Mouse (Mus musculus): ENCODE data around the gene Lpcat4.
"Not testable (repeated sequence)": the region's sequence is repeated elsewhere in the genome, so short reads cannot be mapped to it uniquely, and the experiment has no call there.

Lpcat4 gene

DNA sequence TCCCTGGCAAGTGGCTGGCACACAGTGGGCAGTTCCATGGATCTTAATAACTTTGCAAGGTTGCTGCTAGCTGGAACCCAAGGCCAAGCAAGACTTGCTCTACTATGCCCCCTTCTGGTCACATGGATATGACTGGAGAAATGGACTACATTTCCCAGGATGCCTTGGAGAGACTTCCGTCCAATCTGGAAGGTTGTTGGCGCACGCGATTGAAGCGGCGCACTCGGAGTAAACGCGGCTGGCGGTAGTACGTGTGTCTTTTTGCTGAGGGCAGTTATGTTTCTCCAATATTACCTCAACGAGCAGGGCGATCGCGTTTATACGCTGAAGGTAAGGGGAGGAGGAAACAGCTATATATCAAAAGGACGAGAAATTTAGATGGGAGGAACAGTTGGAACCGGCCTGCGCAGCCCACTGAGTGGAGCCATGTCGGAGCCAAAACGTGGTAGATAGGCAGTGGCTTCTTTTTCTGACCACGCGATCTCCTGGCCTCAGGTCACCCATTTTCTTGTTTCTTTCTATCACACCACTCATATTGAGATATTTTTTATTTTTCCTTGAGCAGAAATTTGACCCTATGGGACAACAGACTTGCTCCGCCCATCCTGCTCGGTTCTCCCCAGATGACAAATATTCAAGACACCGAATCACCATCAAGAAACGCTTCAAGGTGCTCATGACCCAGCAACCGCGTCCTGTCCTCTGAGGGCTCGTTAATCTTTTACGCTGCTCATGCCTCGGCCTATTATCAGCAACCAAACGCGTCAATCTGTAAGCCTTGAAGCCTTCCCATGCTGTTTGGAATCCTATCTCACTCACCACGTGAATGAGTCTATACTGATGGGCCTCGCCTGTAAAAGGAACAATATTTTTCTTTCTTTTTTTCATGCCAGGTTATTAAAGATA is 22.7 kb downstream of the Lpcat4 start, which contains the start of gene Nop10:
Nop10 (plus strand) TSS at position 179 of the 906 bp plus-strand sequence.
- peak; percentile 96 for DNase-seq (ENCODE audit: low read depth, low spot score)

DNA sequence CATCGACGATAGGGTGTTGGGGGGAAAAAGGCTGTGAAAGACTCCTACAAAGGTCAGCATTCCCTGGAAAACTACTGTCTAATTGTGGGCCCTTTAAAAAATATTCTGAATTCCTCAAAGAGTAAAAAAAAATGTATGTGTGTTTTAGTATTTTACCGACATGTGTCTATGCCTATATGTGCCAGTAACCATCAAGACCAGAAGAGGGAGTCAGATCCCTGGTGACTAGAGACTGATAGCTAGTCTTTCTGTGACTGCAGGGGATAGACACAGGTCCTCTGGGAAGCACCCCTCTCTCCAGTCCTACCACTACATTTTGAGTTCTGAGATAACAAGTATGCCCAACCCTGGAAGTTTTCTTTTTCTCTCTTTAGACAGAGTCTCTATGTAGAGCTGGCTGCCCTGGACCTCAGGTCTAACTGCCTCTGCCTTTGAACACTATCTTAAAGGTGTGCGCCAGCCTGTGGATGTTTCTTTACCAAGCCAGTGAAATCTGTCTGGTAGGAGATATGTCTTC is 23.6 kb downstream of the Lpcat4 start:
- DNase-seq (ENCODE audit: low read depth, low spot score): peak; percentile 62

DNA sequence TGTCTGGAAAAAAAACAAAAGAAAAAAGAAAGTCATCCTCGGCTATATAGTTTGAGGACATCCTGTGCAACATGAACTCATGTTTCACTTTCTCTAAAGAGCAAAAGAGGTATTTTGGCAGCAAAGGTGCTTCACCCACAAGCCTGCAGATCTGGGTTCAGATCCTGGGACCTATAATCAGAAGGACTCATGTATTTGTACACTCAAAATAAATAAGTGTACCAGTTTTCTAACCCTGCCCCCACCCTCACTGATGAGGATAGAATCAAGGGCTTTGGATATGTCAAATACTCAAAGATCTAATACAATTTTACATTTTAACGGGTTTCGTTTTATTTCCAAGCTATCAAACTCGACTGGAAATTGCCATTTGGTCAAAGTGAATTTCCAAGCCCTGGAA is 25.1 kb downstream of the Lpcat4 start:
- DNase-seq (ENCODE audit: low read depth, low spot score): no peak

DNA sequence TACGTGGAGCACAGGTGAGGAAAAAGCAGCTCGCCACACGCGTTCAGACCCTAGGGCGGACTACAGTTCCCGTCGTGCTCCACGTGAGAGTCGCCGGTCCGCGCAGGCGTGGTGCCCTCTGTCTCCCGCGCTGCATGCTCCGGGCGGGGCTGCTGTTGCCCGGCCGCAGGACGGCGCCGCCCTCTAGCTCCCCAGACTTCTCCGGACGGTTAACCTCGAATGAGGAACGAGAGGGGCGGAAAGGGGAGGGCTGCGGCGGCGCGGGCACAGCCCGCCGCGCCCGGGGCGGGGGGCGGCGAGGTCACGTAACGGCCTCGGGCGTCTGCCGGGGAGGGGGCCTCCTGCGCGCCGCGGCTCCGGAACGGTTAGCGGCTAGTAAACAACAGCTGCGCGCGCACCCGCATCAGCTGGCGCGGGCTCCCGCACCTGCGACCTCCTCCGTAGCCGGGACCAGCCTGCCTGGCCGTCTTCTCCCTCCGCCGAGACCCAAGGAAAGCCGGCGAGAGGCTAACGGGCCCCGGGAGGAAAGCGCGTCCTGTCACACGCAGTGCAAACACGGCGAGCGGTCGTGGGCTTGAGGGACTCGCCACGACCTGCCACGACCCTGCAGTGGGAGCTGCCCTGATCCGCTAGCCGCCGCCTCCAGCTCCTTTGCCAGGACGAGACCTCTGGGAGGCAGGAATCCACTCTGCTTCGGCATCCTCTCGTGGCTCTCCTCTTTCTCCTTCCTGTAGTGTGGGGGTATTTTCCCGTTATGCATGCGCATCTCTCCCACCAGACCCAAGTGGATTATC is 26.4 kb downstream of the Lpcat4 start, which contains the start of gene Slc12a6:
Slc12a6 (plus strand) TSS at position 378 of the 794 bp plus-strand sequence.
- peak; percentile 97 for DNase-seq (ENCODE audit: low read depth, low spot score)

DNA sequence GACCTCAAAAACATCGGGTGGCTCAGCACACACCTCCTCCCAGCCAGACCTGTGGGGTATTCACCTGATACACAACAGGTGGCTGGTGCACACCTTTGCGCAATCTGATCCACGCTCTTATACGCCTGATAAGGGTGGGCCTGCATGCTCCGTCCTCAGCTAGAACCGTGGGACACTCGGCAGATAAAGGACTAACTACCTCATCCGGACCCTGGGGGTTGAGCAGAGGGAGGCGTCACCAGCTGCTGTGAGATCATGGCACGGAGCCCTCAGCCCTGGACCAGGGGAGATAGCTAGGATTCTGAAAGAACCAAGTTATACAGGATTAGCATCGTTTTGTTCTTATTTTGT is 26.9 kb downstream of the Lpcat4 start, which contains the start of gene Gm21985:
Gm21985 (plus strand) TSS at position 73 of the 351 bp plus-strand sequence.
- peak; percentile 58 for DNase-seq (ENCODE audit: low read depth, low spot score)

DNA sequence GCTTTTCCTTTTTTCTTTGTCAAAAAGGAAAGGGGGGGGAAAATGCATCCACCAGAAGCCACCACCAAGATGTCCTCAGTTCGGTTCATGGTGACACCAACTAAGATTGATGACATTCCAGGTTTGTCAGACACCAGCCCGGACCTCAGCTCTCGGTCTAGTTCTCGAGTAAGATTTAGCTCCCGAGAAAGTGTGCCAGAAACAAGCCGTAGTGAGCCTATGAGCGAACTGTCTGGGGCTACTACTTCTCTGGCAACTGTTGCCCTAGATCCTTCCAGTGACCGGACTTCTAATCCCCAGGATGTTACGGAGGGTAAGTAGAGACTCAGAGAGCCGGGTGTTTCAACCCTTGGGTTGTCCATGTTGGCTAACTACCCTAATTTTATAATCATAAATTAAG is 27.5 kb downstream of the Lpcat4 start:
- no peak for DNase-seq (ENCODE audit: low read depth, low spot score)

DNA sequence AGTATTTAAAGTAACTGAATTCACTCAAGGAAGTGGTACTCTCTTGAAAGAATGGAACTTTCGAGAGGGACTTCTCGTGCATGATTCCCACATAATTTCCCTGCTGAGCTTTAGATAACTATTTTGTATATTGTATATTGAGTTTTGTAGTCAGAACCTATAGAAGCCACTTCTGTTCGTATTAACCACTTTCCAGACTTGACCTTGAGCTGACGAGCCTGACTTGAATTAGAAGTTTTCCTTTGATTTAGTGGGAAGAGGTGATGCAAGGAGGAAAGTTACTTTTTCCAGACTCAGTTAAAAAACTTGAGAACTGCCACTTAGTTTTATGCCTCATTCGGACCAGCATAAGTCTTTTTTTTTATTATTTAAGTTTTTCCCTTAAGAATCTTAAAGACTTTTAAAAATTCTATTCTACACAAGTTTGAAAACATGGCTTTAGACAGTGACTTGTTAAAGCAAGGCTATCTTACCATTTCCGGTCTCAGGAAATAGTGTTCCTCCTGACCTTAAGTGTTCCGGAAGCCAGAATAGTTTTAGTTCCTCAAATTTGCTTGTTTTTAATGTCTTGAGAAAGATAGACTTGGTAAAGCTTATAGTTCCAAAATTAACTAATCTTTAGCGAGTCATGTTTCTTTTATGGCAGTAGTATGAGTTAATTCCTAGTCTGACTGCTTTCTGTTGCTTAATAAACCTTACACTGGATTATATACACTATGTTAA is 28.4 kb downstream of the Lpcat4 start:
- no peak for DNase-seq (ENCODE audit: low read depth, low spot score)

DNA sequence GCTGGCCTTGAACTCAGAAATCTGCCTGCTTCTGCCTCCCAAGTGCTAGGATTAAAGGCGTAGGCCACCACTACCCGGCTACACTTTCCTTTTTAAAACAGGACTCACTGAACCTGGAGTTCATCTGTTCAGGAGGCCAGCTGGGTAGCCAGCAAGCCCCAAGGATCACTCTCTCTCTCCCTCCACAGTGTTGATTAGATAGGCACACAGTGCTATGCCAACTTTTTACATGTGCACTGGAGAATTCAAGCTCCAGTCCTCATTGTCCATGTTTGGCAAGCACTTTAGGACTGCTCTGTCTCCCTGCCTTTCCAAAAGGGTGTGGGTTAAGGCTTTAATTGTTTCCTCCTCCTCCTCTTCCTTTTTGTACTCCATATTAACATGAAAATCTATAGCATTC is 30.7 kb downstream of the Lpcat4 start:
- DNase-seq (ENCODE audit: low read depth, low spot score): no peak

DNA sequence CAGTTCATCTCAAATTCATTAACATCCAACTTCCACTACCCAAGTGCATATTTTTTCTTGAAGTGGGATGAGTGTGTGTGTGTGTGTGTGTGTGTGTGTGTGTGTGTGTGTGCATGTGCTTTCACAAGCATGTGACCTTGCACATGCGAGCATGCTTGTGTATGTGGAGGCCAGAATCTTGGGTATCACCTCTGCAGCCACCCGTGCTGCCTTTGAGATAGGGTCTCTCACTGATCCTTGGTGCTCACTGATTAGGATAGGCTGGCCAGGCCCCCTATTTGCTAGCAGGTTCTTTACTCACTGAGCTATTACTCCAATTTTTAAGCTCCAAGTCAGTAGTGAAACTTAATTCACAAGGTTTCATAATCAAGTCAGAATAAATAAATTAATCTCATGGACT is 33.6 kb downstream of the Lpcat4 start:
- DNase-seq (ENCODE audit: low read depth, low spot score): no peak

DNA sequence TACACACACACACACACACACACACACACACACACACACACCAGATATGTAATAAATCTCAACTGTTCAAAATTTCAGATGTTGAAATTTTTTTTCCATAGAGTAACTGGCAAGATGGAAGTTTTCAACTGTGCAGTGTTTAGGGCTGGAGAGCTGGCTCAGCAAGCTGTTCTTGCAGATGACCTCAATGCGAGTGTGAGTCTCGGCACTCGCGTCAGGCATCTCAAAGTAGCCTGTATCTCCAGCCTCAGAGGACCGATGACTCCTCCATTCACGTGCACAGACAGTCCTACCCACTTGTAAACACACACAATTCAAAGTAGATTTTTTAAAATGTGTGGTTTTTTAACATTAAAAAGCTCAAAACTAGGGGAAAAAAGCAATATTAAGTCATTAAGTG is 34.2 kb downstream of the Lpcat4 start:
- DNase-seq (ENCODE audit: low read depth, low spot score): no peak

DNA sequence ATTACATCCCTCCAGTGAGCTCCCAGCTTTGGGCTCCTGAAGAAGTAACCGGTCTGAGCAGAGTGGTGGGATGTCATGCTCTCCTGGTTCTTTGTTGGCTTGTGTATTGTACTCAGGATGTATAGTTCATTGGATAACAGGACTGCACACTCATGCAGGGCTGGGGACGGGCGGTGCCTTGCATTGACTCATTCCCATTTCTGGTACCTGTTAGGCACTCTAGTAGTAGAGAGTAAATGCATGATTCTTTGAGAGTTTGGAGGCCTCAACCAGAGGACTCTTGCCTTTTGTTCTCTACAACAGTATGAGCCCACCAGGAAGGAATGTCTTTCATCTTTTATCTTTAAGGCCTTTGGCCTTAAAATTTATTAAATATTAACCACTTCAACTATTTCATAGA is 37.6 kb downstream of the Lpcat4 start:
- DNase-seq (ENCODE audit: low read depth, low spot score): no peak

DNA sequence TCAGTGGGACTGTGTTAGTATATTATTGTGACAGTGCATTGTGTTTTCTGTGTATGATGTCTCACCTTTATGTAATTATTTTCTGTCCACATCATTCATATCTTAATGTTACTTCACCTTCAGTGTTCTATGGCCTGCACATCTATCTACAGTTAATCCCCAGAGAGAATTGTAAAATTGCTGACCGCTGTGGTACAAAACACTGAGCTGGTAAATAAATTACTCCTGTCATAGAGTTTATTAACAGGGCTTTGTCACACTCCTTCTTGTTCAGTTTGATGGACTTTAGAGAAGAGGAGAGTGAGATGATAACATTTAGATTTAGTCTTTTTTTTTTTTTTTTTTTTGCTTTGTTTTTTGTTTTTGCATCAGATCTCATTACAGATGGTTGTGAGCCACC is 43.6 kb downstream of the Lpcat4 start:
- no peak for DNase-seq (ENCODE audit: low read depth, low spot score)

DNA sequence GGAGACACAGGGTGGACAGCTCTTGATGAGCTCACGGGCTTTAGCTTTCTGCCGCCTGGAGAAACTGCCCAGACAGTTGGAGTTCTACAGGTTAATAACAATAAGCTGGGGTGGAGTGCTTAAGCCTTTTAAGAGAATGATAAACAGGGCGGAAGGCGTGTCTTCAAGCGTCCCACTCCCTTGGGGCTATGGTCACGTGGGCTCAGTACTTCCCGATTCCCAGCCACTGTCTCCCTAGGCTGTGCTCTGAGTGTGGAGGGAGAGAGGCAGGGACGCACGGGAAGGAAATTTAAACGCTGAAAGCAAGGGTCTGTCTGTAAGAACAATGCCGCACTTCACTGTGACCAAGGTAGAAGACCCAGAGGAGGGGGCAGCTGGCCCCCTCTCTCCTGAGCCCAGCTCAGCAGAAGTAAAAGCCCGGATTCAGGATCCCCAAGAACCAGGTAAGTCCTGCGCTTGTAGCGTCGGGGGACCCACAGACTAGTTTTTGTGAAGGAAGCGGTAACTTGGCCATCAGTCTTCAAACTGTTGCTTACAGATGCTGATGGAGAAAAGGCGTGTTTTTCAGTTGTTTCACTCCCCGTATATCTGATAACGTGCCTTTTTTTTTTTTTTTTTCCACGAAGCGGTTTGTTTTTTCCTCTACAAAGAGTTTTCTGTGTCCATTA is 45.2 kb downstream of the Lpcat4 start:
- DNase-seq (ENCODE audit: low read depth, low spot score): peak; percentile 93

DNA sequence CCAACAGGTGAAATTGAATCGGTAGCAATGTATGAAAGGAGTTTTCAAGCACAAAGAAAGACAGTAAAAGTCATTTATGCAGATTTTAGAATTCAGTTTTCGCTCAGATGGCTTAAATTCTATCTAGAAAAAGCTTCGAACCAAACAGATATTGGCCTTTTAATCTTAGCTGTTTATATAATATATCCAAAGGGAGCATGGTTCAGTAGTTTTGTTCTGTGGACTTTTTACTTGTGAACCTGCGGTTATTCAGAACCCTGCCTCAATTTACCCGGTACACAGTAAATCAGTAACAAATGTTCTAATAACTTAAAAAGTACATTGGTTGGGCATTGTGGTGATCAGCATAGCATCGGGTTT is 45.7 kb downstream of the Lpcat4 start:
- no peak for DNase-seq (ENCODE audit: low read depth, low spot score)

DNA sequence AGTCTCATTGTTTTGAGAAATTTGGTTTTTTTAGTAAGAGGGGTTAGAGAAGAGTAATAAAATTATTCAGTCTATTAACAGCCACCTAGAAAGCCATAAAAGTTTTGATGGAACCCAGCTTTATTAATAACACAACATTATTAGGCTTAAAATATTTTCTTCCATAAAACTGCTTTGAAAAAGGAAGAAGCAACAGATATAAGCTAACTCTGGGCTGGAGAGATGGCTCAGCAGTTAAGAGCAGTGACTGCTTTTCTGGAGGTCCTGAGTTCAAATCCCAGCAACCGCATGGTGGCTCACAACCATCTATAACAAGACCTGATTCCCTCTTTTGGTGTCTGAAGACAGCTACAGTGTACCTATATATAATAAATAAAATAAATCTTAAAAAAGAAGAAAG is 46.8 kb downstream of the Lpcat4 start:
- not testable (repeated sequence) for DNase-seq (ENCODE audit: low read depth, low spot score)

DNA sequence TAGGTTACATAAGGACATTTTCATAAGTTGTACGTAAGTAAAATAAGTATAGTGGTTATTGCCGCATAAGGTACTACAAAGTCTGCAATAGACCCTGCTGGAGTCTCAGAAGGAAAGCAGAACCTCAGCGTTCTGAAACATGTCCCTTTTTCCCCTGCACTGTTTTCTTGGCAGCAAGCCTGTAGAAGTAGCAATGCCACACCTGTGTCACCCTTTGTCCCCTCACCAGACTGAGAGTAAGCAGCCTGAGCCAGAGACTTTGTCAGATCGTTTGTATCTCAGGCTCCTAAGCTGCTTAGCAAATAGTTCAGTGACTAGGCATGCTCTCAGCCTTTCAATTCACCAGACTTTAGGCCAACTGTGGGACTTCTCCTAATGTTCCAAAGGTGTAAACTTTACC is 47.8 kb downstream of the Lpcat4 start:
- no peak for DNase-seq (ENCODE audit: low read depth, low spot score)

DNA sequence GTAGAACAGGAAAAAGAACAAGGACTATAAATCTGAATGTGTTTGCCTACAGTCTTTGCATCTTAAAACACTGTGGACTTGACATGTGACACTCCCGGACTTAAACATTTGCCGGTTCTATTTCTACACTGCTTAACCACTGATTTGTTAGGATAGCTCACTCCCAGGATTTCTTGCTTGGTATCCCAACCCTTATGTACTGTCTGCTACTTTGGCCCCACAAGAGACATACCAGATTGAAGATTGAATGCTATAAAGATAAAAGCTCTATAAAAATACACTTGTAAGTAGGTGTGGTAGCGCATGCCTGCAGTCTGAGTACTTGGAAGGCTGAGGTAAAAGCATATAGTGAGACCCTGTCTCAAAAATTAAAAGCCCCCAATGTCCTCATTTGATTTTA is 50.2 kb downstream of the Lpcat4 start:
- DNase-seq (ENCODE audit: low read depth, low spot score): no peak

DNA sequence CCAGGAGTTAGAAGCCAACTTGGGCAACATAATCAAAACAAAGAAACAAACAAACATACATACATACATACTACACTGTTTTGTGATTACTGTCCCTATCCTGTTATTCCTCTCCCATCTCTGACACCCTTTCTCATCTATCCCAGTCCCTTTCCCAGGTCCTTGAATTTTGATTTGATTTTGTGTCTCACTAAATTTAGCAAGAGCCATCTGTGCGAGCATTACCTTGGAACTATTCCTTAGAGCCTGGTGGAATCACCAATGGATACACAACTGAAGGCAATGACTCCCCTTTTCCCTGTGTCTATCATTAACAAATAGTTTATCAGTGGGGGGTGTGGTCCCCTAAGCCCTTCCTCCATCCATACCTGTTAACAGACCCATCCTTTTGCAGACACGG is 53.6 kb downstream of the Lpcat4 start:
- DNase-seq (ENCODE audit: low read depth, low spot score): no peak

DNA sequence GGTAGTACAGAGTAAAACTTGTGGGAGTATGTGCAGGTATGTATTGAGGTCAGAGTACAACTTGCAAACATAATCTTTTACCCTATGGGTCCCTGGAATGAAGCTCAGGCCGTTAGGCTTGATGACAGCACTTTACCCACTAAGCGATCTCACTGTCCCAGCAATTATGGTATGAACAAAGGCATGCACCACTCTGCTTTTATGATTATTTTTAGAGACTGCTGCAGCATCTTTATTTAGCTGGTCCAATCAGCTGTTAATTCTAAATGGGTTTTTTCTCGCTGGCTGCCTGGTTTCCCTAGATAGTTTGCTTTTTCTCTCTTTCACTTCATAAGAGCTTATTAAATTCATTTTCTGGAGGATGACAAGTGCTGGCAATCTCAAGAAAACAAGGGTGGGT is 56.9 kb downstream of the Lpcat4 start:
- DNase-seq (ENCODE audit: low read depth, low spot score): no peak

Data from ZHBTc4 (cell line).